Mouse (Mus musculus) lung, postnatal 25 days (tissue): Measurements from ENCODE around the gene Gbp2b.
A peak's percentile ranks its signal among the peaks of the same experiment; 100 is the strongest.

Experiments used
- DNase-seq: peaks from one replicate; pipeline ENCODE4 v3.0.0; 2022; ENCODE audit warnings: low spot score

Gene Gbp2b

DNA sequence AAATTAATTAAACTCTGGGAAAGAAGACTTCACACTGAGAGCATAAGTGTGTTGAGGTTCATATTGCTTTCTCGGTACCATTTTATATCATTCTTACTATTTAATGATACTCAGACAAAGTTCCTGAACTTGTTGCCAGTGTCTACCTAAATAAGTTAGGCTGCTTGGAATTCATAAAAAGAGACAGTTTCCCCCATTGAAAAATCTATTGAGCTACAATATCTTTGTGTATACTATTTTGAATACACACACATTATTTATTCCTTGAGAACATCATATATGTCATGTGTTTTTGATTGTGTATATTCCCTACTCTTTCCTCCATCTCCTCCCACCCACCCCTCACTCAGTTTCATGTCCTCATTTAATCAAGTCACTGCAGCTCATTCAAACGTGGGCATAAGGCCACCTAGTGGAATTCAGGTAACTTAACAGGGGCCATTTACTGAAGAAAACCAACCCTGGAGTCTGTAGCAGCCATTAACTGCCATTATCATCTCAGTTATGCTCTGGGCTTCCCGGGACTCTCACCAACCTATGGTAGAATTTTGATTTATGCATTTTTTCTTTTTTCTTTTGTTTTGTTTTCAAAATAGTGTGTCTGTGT is 26.4 kb downstream of the Gbp2b start:
- peak; percentile 38 for DNase-seq

DNA sequence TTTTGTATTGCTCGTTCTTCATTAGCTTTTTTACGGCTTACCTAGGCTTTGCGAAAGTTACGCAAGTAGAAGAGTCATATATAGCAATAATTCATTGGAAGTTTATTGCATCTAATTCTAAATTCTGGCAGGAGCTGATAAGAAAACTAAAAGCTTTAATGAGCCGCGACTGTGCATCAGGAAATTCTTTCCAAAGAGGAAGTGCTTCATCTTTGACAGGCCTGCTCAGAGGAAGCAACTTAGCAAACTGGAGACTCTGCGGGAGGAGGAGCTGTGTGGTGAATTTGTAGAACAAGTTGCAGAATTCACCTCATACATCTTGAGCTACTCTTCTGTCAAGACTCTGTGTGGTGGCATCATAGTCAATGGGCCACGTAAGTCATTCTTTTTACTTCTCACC is 35.7 kb downstream of the Gbp2b start:
- DNase-seq = no peak

DNA sequence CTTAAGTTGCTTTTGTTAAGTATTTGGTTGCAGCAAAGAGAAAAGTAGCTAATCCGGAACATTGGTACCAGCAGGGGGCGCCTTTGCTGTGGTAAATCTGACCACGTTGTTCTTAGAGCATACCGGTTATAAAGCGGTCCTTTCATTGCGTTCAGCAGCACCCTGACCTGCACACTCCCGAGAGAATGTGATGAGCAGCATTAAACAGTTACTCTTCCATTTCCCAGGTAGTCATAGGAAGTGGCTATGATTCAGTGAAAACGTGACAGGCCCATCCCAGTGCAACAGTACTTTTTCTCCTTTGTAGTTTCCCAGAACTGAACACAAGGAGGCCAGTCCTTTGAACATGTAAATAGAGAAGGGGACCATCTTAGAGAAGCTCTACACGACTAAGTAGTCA is 45.6 kb downstream of the Gbp2b start:
- peak; percentile 50 for DNase-seq

DNA sequence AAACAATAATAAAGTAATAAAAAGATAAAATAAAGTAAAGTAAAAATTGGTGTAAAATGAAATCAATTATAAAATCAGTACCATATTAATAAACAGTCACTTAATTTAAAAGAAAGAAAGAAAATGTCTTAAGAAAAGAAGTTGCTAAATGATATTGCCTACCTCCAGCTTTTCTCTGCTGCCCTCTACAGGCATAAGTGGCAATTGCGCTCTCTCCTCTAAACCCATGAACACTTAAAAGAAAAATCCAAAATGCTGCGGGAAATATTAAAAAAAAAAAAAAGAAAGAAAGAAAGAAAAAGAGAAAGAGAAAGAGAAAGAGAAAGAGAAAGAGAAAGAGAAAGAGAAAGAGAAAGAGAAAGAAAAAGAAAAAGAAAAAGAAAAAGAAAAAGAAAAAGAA is 51.3 kb downstream of the Gbp2b start:
- DNase-seq = peak; percentile 59

DNA sequence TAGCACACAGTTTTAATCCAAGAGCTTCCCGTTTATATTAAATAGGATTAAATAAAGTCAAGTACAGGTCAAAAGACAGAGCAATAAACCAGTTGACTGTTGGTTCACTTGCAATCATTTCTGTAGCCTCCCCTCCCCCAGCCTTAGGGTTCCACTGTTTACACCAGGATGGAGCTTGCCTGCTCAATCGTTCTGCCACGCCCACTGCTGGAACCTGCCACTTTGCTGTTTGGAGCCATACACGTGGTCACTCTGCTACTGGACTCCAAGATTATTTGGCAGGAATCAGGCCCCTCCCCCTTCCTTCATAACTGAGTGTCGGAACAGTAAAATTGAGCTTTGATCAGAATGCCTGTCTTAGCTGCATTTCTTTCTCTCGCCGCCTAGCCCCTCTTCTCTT is 53.2 kb downstream of the Gbp2b start:
- peak; percentile 8 for DNase-seq

DNA sequence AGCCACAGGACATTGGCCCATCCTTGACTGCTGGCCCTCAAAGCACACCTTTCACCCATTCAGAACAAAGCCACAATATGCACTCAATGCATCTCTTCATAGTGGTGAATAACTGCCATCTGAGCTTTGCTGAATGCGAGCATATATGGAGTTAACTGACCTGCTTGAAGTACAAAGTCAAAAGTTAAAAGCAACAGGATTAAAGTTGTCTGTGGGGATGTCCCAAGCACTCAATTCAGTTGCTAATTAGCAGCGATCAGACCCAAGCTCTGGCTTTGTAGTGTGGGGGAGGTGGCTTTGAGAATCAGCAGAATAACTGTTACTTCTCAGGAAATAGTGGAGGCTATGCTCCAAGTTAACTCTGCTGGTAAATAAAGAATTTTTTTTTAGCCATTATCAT is 55.6 kb downstream of the Gbp2b start:
- no peak for DNase-seq

DNA sequence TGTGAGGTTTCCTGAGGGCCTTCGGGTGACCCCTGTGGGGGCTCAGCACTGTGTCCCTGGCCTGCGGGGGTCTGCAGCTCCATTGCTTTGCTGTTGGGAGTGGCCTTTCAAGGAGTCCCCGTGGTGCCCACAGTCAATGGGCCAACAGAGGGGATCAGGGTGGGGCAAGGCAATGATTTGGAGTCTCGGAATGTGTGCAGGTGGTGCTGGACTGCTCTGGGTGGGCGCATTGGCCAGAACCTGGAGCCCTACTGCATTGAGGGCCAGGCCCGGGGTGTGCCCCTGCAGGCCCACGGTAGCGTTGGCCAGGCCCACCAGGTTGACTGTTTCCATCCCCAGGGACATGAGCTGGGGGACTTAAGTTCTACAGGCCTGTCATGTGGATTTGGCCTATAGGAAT is 70.1 kb downstream of the Gbp2b start:
- no peak for DNase-seq
